Mouse (Mus musculus) hindbrain, embryonic 11.5 days (tissue): ENCODE results near the gene 4931406P16Rik. TPM values are rescaled to one million over a fixed set of nuclear protein-coding genes. Genes with fewer than 3 reads are reported as not detected.
"Not testable (repeated sequence)": the region's sequence is repeated elsewhere in the genome, so short reads cannot be mapped to it uniquely, and the experiment has no call there.

ENCODE experiments used
- ATAC-seq: fragments of 200-750 bp; cut with Nextera tagmentation; 2 replicates; pipeline ENCODE4 v1.8.0; 2017; ENCODE audit warnings: mild to moderate bottlenecking, moderate TSS enrichment, moderate library complexity; ENCODE audit not compliant: low FRiP score
- DNase-seq: peaks from one replicate; pipeline ENCODE4 v3.0.0-alpha.2; 2015; ENCODE audit warnings: low spot score
- H3K27ac ChIP-seq: fragments of 300-500 bp; sonication (generic); 2 replicates; pipeline ENCODE4 v1.5.1; 2014; ENCODE audit warnings: mild to moderate bottlenecking, low read depth, low read length
- H3K27me3 ChIP-seq: fragments of 300-500 bp; sonication (generic); 2 replicates; pipeline ENCODE4 v1.6.1; 2014; ENCODE audit warnings: mild to moderate bottlenecking, low read length, moderate library complexity, mixed read lengths; ENCODE audit not compliant: control insufficient read depth, insufficient read depth
- H3K36me3 ChIP-seq: fragments of 300-500 bp; sonication (generic); 2 replicates; pipeline ENCODE4 v1.6.1; 2014; ENCODE audit warnings: mild to moderate bottlenecking, low read length, moderate library complexity, mixed read lengths; ENCODE audit not compliant: control insufficient read depth, insufficient read depth
- H3K4me1 ChIP-seq: fragments of 300-500 bp; sonication (generic); replicated peaks from 2 replicates; pipeline ENCODE4 v1.6.1; 2014; ENCODE audit warnings: low read length, mixed read lengths; ENCODE audit not compliant: control insufficient read depth, insufficient read depth
- H3K4me2 ChIP-seq: fragments of 300-500 bp; sonication (generic); replicated peaks from 2 replicates; pipeline ENCODE4 v1.6.1; 2014; ENCODE audit warnings: mild to moderate bottlenecking, low read depth, low read length
- H3K4me3 ChIP-seq: fragments of 300-500 bp; sonication (generic); 2 replicates; pipeline ENCODE4 v1.5.1; 2014; ENCODE audit warnings: low read depth, low read length
- H3K9ac ChIP-seq: fragments of 300-500 bp; sonication (generic); 2 replicates; pipeline ENCODE4 v1.6.1; 2014; ENCODE audit warnings: low read depth, low read length
- H3K9me3 ChIP-seq: fragments of 300-500 bp; sonication (generic); 2 replicates; pipeline ENCODE4 v1.6.1; 2016; ENCODE audit warnings: low read length; ENCODE audit not compliant: control insufficient read depth
- WGBS: fragments of 180-500 bp; shearing (Covaris S2); extraction: QIAGEN DNeasy Blood & Tissue Kit; methylation state at CpG from one replicate; pipeline ENCODE4 v1.1.7; 2014; 5-methylcytosine and 5-hydroxymethylcytosine counted together
- polyA plus RNA-seq: library from polyadenylated mRNA; unstranded; fragments of >200 nt; fragmentation: Nextera tagmentation; extraction: Ambion mirVana; gene quantifications from 2 replicates; pipeline ENCODE4 v1.2.1, GENCODE M21; 2014

Gene 4931406P16Rik
- polyA plus RNA-seq, 1 experiment from 2014 or later, result 40.3 TPM

DNA sequence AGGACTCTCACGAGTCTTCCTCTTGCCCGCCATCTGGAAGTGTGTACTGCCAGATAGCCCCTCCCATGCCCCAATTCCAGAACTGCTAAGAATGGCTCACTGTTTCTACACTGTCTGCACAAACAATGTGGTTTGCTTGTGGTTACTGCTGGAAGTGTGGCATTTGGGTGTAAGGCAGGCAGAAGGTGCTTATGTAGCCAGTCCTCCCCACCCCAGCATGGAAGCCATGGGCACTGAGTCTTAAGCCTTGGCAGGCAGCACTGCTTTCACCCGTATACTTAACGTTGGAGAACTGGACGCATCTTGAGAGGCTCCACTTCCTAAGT lies 25.8 kb upstream of the 4931406P16Rik start:
- no peak for ATAC-seq
- DNase-seq, result no peak

DNA sequence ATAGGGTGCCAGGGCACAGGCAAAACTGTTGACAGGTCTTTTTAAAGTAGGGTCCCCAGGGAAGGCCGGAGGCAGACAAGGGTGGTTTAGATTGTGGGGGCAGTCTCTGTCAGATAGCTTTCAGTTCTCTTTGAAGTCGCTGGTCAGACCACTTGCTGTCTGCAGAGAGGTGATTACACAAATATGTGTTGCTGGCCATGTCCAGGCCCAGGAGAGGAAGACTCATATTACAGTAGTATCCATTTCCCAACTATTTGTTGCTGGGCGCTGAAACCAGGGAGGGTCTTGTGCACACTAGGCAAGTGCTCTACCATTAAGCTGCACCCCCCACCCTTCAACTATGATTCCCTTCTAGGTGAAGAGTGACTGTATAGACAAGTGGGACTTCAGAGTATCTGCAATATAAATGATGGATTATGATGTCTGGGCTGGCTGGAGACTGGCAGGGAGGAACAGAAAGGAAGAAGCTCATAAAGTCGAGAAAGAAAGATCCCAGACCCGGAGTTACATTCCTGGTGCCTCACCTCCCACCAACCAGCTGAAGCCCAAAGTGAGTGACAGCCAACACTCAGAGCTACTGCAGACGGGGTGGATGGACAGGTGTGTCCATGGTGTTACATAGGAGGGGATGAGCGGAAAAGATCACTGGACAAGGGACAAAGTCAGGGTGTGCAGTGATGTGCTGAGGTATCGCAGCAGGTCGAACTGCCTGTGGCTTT lies 25.3 kb upstream of the 4931406P16Rik start:
- Histone ChIP-seq H3K27me3 (no peaks in the 10 kb centered on the region), H3K27ac (no peak overlapping the region), H3K4me2 (no peak overlapping the region), H3K36me3 (peaks cover 2% of the 10 kb centered on the region; the same call in 1 of the 2 replicates), H3K9me3 (no peaks in the 10 kb centered on the region), H3K9ac (no peak overlapping the region), H3K4me3 (no peak overlapping the region), H3K4me1 (no peaks in the 10 kb centered on the region)
- WGBS, result 70% methylated on average over 9 of the region's 9 CpGs
- no peak for ATAC-seq
- DNase-seq, result no peak

More for the DNA sequence above, 25.8 kb upstream of the 4931406P16Rik start:
- H3K4me2 ChIP-seq, result no peak overlapping the region
- H3K4me3 ChIP-seq, result no peak overlapping the region
- 76% methylated on average over 5 of the region's 5 CpGs for WGBS
- H3K36me3 ChIP-seq, result peaks cover 2% of the 10 kb centered on the region; the same call in 1 of the 2 replicates
- no peaks in the 10 kb centered on the region for H3K27me3 ChIP-seq
- no peaks in the 10 kb centered on the region for H3K4me1 ChIP-seq
- H3K27ac ChIP-seq, result no peak overlapping the region
- no peak overlapping the region for H3K9ac ChIP-seq
- H3K9me3 ChIP-seq, result no peaks in the 10 kb centered on the region

DNA sequence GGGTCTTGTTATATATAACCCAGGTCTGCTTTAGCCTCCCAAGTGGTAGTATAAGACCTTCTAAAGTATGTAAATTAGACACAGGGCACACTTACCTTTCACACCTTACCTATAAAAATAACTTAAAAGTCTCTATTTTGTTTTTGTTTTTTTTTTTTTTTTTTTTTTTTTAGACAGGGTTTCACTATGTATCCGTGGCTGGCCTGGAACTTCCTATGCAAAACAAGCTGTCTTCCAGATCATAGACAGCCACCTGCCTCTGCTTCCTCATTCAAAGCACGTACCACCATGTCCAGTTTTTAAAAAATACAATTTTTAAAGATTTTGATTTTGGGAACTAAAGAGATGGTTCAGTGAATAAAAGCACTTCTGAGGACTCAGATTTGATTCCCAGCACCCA lies 23.9 kb upstream of the 4931406P16Rik start:
- DNase-seq (no peak), ATAC-seq (no peak)
- Histone ChIP-seq H3K36me3 (0 out of 2 replicates have a peak, but pooled peaks cover under 1% of the 10 kb centered on the region), H3K27me3 (no peaks in the 10 kb centered on the region), H3K9me3 (no peaks in the 10 kb centered on the region), H3K9ac (no peak overlapping the region), H3K4me2 (no peak overlapping the region), H3K4me1 (no peaks in the 10 kb centered on the region), H3K27ac (no peak overlapping the region), H3K4me3 (no peak overlapping the region)
- WGBS, result 85% methylated on average over 2 of the region's 2 CpGs

DNA sequence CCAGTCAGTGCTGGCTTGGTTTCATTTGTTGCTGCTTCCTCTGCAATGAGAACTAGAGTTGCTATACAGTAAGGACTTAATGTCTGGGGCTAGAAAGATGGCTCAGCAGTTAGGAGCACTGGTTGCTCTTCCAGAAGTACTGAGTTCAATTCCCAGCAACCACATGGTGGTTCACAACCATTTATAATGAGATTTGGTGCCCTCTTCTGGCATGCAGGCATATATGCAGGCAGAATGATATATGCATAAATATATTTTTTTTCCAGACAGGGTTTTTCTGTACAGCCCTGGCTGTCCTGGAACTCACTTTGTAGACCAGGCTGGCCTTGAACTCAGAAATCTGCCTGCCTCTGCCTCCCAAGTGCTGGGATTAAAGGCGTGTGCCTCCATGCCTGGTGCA lies 23.2 kb upstream of the 4931406P16Rik start:
- not testable (repeated sequence) for H3K9ac ChIP-seq, H3K36me3 ChIP-seq, ATAC-seq, H3K9me3 ChIP-seq, H3K4me2 ChIP-seq, H3K27ac ChIP-seq, H3K4me3 ChIP-seq, H3K4me1 ChIP-seq, H3K27me3 ChIP-seq, DNase-seq
- 85% methylated on average over 1 of the region's 1 CpGs for WGBS

DNA sequence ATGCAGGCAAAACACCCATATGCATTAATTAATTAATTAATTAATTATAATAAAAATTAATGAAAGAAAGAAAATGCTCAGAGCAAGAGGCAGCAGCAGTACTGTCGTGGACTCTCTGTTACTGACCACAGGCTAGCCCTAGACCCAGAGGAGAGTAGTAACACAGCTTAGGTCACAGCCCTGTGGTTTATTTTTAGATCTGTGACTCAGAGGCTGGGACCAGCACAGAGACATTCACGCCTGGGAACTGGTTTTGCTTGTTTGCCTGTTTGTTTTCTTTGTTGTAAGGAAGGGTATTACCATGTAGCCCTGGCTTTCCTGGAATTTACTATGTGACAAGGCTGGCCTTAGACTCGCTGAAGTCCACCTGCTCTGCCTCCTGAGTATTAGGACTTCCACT lies 14.1 kb upstream of the 4931406P16Rik start:
- H3K36me3 ChIP-seq, result no peaks in the 10 kb centered on the region
- no peaks in the 10 kb centered on the region for H3K9me3 ChIP-seq
- ATAC-seq, result no peak
- H3K27me3 ChIP-seq, result no peaks in the 10 kb centered on the region
- H3K4me1 ChIP-seq, result no peaks in the 10 kb centered on the region
- WGBS, result 73% methylated on average over 3 of the region's 3 CpGs
- no peak overlapping the region for H3K27ac ChIP-seq
- no peak overlapping the region for H3K4me2 ChIP-seq
- no peak overlapping the region for H3K9ac ChIP-seq
- no peak overlapping the region for H3K4me3 ChIP-seq
- DNase-seq, result no peak

DNA sequence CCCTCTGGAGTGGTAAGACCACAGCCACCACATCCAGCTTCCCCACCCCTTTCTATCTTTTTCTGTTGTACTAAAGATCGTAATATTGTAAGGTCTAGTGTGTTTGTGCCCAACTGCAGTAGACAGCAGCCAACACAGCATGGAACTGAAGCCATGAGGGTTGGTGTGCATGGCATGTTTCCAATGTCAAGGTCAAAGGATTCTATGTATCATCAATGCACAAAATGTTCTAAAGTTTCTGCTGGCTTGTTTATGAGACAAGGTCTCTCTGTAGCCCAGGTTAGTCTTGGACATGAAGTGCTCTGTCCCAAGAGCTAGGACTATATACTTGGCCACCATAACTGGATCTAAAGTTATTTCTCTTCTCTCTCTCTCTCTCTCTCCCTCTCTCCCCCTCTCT lies 11.5 kb upstream of the 4931406P16Rik start:
- H3K36me3 ChIP-seq, result no peaks in the 10 kb centered on the region
- no peak overlapping the region for H3K4me2 ChIP-seq
- no peaks in the 10 kb centered on the region for H3K27me3 ChIP-seq
- DNase-seq (no peak), ATAC-seq (no peak)
- no peaks in the 10 kb centered on the region for H3K9me3 ChIP-seq
- no peak overlapping the region for H3K27ac ChIP-seq
- no peaks in the 10 kb centered on the region for H3K4me1 ChIP-seq
- no peak overlapping the region for H3K4me3 ChIP-seq
- 100% methylated on average over 1 of the region's 1 CpGs for WGBS
- H3K9ac ChIP-seq, result no peak overlapping the region

DNA sequence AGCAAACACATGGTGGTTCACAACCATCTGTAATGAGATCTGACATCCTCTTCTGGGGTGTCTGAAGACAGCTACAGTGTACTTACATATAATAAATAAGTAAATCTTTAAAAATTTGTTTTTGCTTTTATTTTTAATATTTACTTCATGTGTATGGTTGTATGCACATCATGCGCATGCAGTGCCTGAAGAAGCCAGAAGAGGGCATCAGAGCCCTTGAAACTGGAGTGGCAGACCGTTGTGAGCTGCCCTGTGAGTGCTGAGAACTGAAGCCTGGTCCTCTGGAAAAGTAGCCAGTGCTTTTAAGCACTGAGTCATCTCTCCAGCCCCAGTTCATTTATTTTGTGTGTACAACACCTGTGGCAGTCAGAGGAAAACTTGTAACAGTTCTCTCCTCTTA lies 10.7 kb upstream of the 4931406P16Rik start:
- H3K27me3 ChIP-seq, result no peaks in the 10 kb centered on the region
- DNase-seq (no peak), ATAC-seq (no peak)
- no peaks in the 10 kb centered on the region for H3K36me3 ChIP-seq
- 91% methylated on average over 2 of the region's 2 CpGs for WGBS
- H3K9me3 ChIP-seq, result no peaks in the 10 kb centered on the region
- H3K9ac ChIP-seq, result no peak overlapping the region
- no peak overlapping the region for H3K4me3 ChIP-seq
- H3K4me2 ChIP-seq, result no peak overlapping the region
- H3K27ac ChIP-seq, result no peak overlapping the region
- no peaks in the 10 kb centered on the region for H3K4me1 ChIP-seq

DNA sequence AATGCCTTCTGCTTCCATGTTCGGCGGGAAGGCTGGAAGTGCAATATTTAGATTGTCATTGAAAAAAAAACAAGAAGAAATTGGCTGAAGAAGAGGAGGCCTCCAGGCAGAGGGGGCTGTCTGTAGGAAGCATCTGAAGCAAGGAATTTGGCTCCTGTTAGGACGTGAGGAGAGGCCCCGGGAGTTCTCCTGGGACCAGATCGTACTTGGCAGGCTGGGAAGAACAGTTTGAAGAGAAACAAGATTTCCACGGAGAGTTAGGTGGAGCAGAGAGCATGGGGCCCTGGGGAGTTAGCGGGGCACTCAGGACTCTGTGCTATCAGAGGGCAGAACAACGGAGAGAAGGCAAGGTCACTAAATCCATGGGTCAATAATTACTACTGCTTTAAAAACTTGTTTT lies 10.0 kb upstream of the 4931406P16Rik start:
- Histone ChIP-seq H3K27ac (no peak overlapping the region), H3K4me1 (no peaks in the 10 kb centered on the region), H3K9ac (no peak overlapping the region), H3K4me3 (no peak overlapping the region), H3K4me2 (no peak overlapping the region), H3K36me3 (no peaks in the 10 kb centered on the region), H3K9me3 (no peaks in the 10 kb centered on the region), H3K27me3 (no peaks in the 10 kb centered on the region)
- no peak for ATAC-seq
- WGBS, result 82% methylated on average over 8 of the region's 8 CpGs
- no peak for DNase-seq

DNA sequence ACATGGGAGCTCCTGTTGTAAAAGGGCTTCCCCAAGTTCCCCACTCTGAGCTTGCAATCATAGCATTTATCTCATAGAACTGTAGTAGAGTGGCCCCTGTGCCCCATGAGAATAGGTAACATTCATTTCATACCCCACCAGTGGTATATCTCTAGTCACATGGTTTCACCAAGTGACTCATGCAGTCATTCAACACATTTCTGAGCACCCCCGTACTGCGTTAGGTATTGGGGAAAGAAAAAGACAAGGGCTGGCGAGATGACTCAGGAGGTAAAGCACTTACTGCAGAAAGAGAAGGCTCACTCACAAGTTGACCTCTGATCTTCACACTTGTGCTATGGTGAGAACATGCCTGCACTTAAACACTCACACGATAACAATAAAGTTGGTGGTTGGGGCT lies 8.6 kb upstream of the 4931406P16Rik start:
- no peak overlapping the region for H3K27ac ChIP-seq
- no peaks in the 10 kb centered on the region for H3K4me1 ChIP-seq
- no peak overlapping the region for H3K4me3 ChIP-seq
- H3K9me3 ChIP-seq, result no peaks in the 10 kb centered on the region
- ATAC-seq (no peak), DNase-seq (no peak)
- no peak overlapping the region for H3K9ac ChIP-seq
- no peak overlapping the region for H3K4me2 ChIP-seq
- H3K36me3 ChIP-seq, result no peaks in the 10 kb centered on the region
- no peaks in the 10 kb centered on the region for H3K27me3 ChIP-seq
- 93% methylated on average over 4 of the region's 4 CpGs for WGBS
